Mouse (Mus musculus) c-Kit-negative CD71-positive TER-119-positive erythroid progenitor cells, embryonic 14.5 days (primary cell): Measurements from ENCODE around the gene Prr36.
A peak's percentile ranks its signal among the peaks of the same experiment; 100 is the strongest.

ENCODE experiments used
- DNase-seq: peaks from one replicate; pipeline ENCODE4 v3.0.0-alpha.2; 2013; ENCODE audit warnings: low read depth, low spot score

Prr36 gene

DNA sequence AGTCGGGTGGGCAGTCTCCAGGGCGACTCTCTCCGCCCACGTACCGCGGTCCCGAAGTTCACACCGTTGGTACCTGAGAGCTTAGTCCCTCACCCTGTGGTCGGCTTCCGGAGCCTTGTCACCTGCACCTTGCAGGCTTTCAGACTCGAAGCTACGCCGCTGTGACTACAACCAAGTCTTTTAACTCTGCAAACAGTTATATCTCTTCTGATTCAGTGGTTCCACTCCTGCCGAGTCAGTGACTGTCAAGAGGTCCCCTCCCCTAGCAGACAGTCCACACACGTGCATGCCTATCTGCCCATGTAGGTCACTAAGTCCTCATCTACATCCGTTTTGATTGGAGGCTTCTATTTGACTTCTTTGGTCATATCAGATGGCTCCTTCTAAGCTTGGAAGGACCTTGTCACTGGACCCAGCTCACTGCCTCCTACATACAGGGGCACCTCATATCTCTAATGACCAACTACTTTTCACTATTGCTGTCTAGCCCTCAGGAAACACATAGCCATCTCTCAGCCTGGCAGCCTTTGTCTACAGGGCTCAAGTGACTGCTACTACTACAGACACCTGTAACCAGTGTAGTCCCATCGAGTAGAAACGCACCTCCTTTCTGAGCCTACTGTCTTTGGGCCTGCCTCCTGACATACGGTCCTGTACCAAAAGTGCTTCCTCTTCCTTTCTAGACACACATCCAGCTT, 22.1 kb upstream of the Prr36 start:
- DNase-seq, result peak; percentile 32

GRCm38 (mm10) chr8:4238434-4239192, 21.4 kb upstream of the Prr36 start, which contains the start of the genes Map2k7 and Gm49320:
TSS of gene Map2k7 (plus strand) at chr8:4238740.
TSS of gene Gm49320 (plus strand) at chr8:4238865.
- DNase-seq, result peak; percentile 93

- no peak for DNase-seq
Observed at GRCm38 (mm10) chr8:4237814-4238433, 20.7 kb upstream of the Prr36 start.

DNA sequence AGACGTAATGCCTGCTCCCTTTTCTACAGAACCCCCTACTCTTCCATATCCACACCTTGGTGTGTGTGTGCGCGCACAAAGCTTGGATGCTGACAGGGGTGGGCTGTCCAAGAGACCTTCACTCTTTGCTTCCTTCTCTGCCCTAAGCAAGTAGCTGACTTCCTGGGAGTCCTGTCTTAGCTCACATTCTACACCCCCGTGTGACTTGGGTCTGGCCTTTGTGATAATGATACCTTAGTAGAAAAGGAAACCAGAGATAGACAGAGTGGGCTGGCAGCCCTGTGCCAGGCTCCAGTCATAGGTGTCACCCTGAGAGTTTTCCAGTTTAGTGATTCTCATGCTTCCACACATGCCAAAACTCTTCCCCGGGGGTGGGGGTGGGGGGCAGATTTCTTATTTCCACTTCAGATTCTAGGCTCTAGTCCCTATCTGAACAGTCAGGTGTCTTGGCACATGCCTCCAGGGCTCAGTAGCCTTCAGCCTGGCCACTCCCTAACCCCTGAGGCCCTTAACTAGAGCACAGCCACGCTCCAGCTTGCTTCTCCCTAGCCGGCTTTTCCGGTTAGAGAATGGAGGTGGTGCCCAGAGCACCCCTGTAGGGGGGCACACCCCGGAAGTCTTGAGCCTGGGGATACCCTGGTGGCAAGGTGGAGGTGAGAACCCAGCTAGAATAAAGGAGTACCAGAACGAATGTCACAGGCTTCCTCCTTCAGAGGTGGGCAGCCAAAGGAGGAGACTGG, 13.5 kb upstream of the Prr36 start:
- no peak for DNase-seq

GRCm38 (mm10) chr8:4229784-4230183, 12.5 kb upstream of the Prr36 start:
- DNase-seq, result no peak

DNA sequence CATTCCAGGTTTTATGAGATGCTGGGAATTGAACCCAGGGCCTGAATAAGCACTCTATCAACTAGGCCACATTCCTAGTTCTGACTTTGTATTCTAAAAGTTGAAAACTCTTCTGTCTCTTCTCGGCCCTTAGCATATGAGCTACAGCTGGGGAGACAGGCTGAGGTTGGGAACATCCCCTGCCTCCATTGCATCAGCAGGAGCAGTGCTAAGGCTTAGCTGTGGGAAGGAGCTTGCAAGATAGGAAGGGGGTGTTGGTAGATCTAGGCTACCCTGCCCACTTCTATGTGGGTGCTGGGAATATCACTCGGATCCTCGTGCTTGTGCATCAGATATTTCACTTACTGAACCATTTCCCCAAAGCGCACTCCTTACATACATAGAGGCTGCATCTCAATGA, 10.7 kb upstream of the Prr36 start:
- DNase-seq, result no peak

DNA sequence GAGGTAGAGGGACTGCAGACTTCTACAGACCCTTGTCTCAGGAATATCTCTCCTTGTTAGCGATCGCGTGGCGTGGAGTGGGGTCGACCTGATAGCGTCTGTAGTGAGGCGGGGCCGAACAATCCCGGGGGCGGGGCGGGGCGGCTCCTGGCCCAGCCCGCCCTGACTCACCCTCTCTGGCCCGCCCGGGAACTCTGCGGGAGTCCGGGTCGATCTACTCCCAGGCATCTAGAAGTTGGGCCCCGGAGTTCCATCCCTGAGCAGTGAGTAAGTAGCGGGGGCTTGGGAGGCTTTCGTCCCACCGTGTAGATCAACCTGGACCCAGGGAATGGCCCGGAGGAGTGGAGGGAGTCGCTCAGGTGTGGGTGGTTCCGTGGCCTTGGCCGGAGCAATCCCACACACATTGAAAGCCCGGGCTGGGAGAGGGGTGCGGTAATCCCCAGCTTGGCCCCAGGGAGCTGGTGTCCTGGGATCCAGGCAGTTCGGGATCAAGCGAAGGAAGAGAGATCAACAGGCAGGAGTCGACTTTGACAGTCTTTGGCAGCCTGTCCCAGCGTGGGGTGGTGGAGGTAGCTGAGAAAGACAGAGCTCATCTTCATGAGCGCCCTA, 9.6 kb upstream of the Prr36 start, which contains the start of gene Lrrc8e:
Lrrc8e (plus strand) TSS at position 89 of the 609 bp plus-strand sequence.
- DNase-seq, result no peak

GRCm38 (mm10) chr8:4226323-4226722, 9.1 kb upstream of the Prr36 start:
- DNase-seq, result no peak

DNA sequence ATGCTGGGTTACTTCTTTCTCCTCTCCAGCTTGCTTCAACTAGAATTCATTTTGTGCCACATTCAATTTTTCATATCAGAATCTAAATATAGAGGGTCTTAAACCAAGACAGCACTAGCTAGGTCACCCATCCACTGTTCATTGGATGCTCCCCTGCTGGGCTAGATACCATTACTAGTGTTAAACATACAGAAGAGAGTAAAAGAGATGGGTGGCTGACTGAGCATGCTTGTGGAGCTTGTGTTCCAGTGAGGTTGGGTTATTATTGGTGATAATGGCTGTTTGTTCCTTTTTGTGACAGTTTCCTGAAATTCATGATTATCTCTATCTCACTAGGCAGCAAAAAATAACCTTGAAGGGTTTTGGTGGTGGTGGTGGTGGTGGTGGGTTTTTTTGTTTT, 4.8 kb upstream of the Prr36 start:
- no peak for DNase-seq

DNA sequence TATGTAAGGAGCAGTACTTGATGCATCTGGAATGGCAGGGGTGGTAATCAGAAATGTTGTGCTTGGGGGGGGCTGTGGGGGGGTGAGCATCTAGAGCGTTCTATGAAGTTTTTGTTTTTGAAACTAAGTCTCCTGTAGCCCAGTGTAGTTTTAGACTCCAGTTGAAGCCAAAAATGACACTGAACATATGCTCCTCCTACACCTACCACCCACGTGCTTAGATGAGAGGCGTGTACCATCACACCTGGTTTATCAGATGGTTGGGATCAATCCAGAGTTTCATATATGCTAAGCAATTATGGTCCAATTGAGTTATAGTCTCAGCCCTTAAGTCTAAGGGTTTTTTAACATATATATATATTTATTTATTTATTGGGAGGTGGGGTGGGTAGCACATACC, 2.4 kb upstream of the Prr36 start:
- no peak for DNase-seq

DNA sequence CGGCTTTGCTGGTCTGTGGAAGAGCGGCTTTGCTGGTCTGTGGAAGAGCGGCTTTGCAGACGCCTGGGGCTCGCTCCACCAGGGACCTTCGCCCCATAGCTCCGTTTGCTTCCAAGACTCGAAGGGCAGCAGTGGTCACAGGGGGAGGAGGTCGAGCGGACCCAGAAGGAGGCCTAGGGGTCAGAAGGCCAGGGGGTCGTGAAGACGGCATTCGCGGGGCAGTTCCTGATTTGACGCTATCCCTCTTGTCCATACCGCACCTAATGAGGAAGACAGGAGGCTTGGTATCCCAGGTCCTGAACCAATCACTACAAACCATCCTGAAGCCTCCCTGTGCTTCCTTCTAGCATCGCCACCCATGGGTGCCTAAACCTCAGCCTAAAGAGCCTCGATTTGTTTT, 963 bp downstream of the Prr36 start:
- no peak for DNase-seq

- DNase-seq, result no peak
Observed at GRCm38 (mm10) chr8:4214006-4214980, 3.0 kb downstream of the Prr36 start.

GRCm38 (mm10) chr8:4213210-4214005, 3.9 kb downstream of the Prr36 start:
- no peak for DNase-seq

- DNase-seq, result no peak
Observed at GRCm38 (mm10) chr8:4212809-4213209, 4.5 kb downstream of the Prr36 start.

GRCm38 (mm10) chr8:4211097-4211496, 6.2 kb downstream of the Prr36 start:
- DNase-seq, result no peak

DNA sequence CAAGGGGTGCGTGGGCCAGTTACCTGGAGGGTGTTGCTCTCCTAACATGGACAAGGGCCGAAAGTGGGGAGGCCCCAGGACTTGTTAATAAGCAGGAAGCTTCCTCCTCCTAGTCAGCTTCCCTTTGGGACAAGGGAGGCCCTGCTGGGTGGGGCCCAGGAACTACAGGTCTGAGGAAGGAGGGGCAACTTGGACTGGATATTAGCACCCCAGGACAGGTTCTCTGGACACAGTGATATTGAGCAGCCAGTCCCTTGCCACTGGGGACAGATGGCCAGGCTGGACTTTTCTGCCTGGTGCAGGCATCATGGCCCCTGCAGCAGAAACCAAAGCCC, 10.3 kb downstream of the Prr36 start:
- no peak for DNase-seq

- DNase-seq, result no peak
Observed at GRCm38 (mm10) chr8:4206182-4207015, 10.9 kb downstream of the Prr36 start.

- DNase-seq, result no peak
Observed at GRCm38 (mm10) chr8:4205246-4206123, 11.8 kb downstream of the Prr36 start.
